Mouse (Mus musculus) lung, postnatal 14 days (tissue): ENCODE data around the gene Ccdc78.
"Not testable (repeated sequence)": the region's sequence is repeated elsewhere in the genome, so short reads cannot be mapped to it uniquely, and the experiment has no call there.

Experiments
- DNase-seq: peaks from one replicate; pipeline ENCODE4 v3.0.0; 2021

The Ccdc78 gene

GRCm38 (mm10) chr17:25783861-25784574 is 2.4 kb upstream of the Ccdc78 start:
- no peak for DNase-seq

GRCm38 (mm10) chr17:25785281-25785745 is 1.1 kb upstream of the Ccdc78 start, which contains the start of gene Haghl:
Gene Haghl, minus strand, starts transcription at chr17:25785673.
- DNase-seq, result peak; percentile 97

- no peak for DNase-seq
These were observed 563 bp downstream of the Ccdc78 start for GRCm38 (mm10) chr17:25786781-25787504.

- DNase-seq, result no peak
These were observed 5.0 kb downstream of the Ccdc78 start for GRCm38 (mm10) chr17:25791320-25791842.

GRCm38 (mm10) chr17:25791843-25792527 is 5.6 kb downstream of the Ccdc78 start:
- peak; percentile 89 for DNase-seq

- DNase-seq, result peak; percentile 84
These were observed 6.2 kb downstream of the Ccdc78 start, which contains the start of gene Fam173a for GRCm38 (mm10) chr17:25792615-25793014. Gene Fam173a, minus strand, starts transcription at chr17:25792901.

- no peak for DNase-seq
These were observed 7.8 kb downstream of the Ccdc78 start for GRCm38 (mm10) chr17:25794197-25794596.

- DNase-seq, result no peak
These were observed 8.6 kb downstream of the Ccdc78 start for GRCm38 (mm10) chr17:25794998-25795397.

- DNase-seq, result no peak
These were observed 9.3 kb downstream of the Ccdc78 start, which contains the start of gene AC134908.4 for GRCm38 (mm10) chr17:25795609-25796092. Gene AC134908.4, minus strand, starts transcription at chr17:25795659.

GRCm38 (mm10) chr17:25796211-25796771 is 9.9 kb downstream of the Ccdc78 start:
- no peak for DNase-seq

- DNase-seq, result peak; percentile 86
These were observed 10.6 kb downstream of the Ccdc78 start, which contains the start of gene Metrn for GRCm38 (mm10) chr17:25796951-25797369. Gene Metrn, minus strand, starts transcription at chr17:25797136.

- peak; percentile 78 for DNase-seq
These were observed 14.6 kb downstream of the Ccdc78 start for GRCm38 (mm10) chr17:25801029-25801428.

- DNase-seq, result no peak
These were observed 16.6 kb downstream of the Ccdc78 start for GRCm38 (mm10) chr17:25802825-25803517.

GRCm38 (mm10) chr17:25806507-25806906 is 20.1 kb downstream of the Ccdc78 start:
- no peak for DNase-seq

GRCm38 (mm10) chr17:25807452-25807851 is 21.1 kb downstream of the Ccdc78 start:
- not testable (repeated sequence) for DNase-seq

GRCm38 (mm10) chr17:25808028-25808427 is 21.6 kb downstream of the Ccdc78 start:
- no peak for DNase-seq

- DNase-seq, result peak; percentile 66
These were observed 22.6 kb downstream of the Ccdc78 start, which contains the start of gene Fbxl16 for GRCm38 (mm10) chr17:25808789-25809605. Gene Fbxl16, plus strand, starts transcription at chr17:25809085.

- no peak for DNase-seq
These were observed 23.4 kb downstream of the Ccdc78 start for GRCm38 (mm10) chr17:25809606-25810340.

GRCm38 (mm10) chr17:25810890-25811289 is 24.5 kb downstream of the Ccdc78 start:
- no peak for DNase-seq

- DNase-seq, result peak; percentile 90
These were observed 27.1 kb downstream of the Ccdc78 start for GRCm38 (mm10) chr17:25813471-25813870.
